Mouse (Mus musculus): ENCODE results near the gene Cxcl5. TPM values are rescaled to one million over a fixed set of nuclear protein-coding genes. Genes with fewer than 3 reads are reported as not detected.
"Not testable (repeated sequence)": the region's sequence is repeated elsewhere in the genome, so short reads cannot be mapped to it uniquely, and the experiment has no call there.

Cxcl5 gene
- total RNA-seq, 2 experiments from 2014 or later = 0.20 to 0.31 TPM

DNA sequence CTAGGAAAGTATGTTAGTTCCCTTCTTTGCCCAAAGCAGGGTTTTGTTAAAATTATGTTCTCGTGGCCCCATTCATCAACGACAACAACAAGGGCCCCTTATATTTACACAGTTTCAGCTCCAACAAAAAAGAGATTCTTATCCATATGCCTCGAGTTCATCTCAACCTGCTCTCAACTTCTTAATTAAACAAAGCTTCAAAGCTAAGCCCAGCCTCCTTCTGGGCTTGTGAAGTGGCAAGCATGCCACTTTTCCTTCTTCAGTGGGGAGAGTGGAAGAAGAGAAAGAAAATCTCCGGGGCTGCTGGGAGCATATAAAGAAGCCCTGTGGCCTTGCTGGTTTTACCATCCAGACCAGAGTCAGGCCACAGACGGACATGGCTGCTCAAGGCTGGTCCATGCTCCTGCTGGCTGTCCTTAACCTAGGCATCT lies 35.0 kb downstream of the Cxcl5 start, which contains the start of gene Cxcl15:
TSS of gene Cxcl15 (plus strand) at position 340 of the 431 bp plus-strand sequence.
- Histone ChIP-seq H3K27ac (no peak within 1 kb of the TSS), H3K4me3 (no peak within 1 kb of the TSS)
- no peak for TF ChIP-seq CTCF (conservative IDR thresholded peaks at IDR 0.05)
- no peak for DNase-seq (ENCODE audit: low spot score in 2 of 2)

DNA sequence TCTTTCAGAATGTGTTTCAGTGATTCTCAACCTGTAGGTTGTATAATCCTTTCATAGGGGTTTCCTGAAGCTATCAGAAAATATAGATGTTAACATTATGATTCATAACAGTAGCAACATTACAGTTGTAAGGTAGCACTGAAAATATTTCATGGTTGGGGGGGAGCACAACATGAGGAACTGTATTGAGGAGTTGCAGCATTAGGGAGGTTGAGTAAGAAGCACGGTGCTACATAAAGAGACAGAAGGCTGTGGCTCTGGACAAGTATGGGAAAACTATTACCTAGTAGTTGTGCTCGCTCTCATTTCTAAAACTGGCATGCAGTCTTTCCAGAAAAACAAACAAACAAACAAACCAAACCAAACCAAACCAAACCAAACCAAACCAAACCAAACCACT lies 36.2 kb downstream of the Cxcl5 start:
- H3K27ac ChIP-seq; DNase-seq (ENCODE audit: low spot score in 2 of 2); H3K4me3 ChIP-seq: not testable (repeated sequence)

- no peak for DNase-seq (ENCODE audit: low spot score in 2 of 2)
- Histone ChIP-seq H3K4me3 (no peak overlapping the region), H3K27ac (no peak overlapping the region)
- TF ChIP-seq CTCF (conservative IDR thresholded peaks at IDR 0.05) = no peak
These were observed 45.4 kb downstream of the Cxcl5 start for GRCm38 (mm10) chr5:90804574-90804973.

DNA sequence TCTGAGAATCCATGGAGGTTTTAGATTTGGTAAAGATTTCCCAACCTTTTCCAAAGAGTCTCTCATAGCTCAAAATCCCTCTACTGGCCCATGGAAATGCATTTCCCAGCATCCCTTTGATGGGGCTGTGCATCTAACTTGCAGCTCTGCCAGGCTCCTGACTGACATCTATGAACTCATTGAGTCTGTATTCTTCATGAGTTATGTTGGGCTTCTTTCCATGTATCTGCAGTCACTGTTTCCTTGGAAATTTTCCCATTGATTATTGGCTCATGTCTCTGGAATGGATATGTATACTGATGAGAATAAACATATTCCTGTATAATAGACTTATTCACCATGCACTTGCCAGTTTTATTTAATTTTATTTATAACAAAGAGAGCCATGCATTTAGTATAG lies 46.9 kb downstream of the Cxcl5 start:
- no peak for DNase-seq (ENCODE audit: low spot score in 2 of 2)
- TF ChIP-seq CTCF (conservative IDR thresholded peaks at IDR 0.05) = no peak
- H3K4me3 ChIP-seq = no peak overlapping the region
- no peak overlapping the region for H3K27ac ChIP-seq

GRCm38 (mm10) chr5:90807176-90807950 lies 48.2 kb downstream of the Cxcl5 start:
- no peak for DNase-seq (ENCODE audit: low spot score in 2 of 2)
- Histone ChIP-seq H3K4me3 (no peak overlapping the region), H3K27ac (no peak overlapping the region)
- TF ChIP-seq CTCF (conservative IDR thresholded peaks at IDR 0.05) = no peak

Small RNA genes within 50 kb of the gene (microRNA-seq; reads per million reads assigned to microRNA genes)
- 0 reads per million in 2 experiments for gene Gm24322

Other genes starting within 250 kb of the Cxcl5 start
- not detected for gene Afm, start 240.4 kb upstream of the Cxcl5 start, total RNA-seq (2021)
- gene 5830473C10Rik, start 198.3 kb upstream of the Cxcl5 start, total RNA-seq (2021) = not detected
- under 1 TPM; 0.74 to 0.96 TPM for gene Rassf6, start 118.7 kb upstream of the Cxcl5 start, total RNA-seq (2021)
- gene Ppbp, start 9.2 kb downstream of the Cxcl5 start, total RNA-seq (2021) = under 1 TPM in 1 of 2 experiments, not detected in 1; 0.46 TPM
- 1 to 10 TPM; 2.0 to 3.5 TPM for gene Pf4, start 13.1 kb downstream of the Cxcl5 start, total RNA-seq (2021)
- gene Cxcl3, start 26.7 kb downstream of the Cxcl5 start, total RNA-seq (2021) = not detected
- gene Cxcl15, start 35.2 kb downstream of the Cxcl5 start, total RNA-seq (2021) = not detected
- gene Cxcl1, start 131.9 kb downstream of the Cxcl5 start, total RNA-seq (2021) = not detected
- not detected for gene Cxcl2, start 144.5 kb downstream of the Cxcl5 start, total RNA-seq (2021)
- gene Mthfd2l, start 171.8 kb downstream of the Cxcl5 start, total RNA-seq (2021) = 10 to 100 TPM; 18.3 to 24.4 TPM